Mouse (Mus musculus): Measurements from ENCODE around the gene Sipa1l1.

DNA sequence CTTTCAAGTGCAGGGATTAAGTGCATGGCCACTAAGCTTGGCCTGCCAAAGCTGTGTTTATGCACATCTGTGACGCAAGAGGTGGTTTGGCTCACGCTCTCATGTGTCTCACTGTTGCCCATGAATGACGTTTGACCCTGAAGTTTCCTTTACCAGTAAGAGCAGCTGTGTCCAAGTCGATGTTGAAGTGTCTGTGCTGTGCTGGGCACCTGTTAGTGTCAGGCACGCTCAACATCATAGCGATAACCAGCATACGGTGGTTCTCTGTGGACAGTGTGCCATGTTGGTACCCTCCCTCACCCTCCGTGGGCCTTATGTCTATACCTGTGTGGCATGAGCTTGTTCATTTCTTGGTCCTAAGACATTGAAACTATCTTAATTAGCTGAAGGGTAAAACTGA lies 249.9 kb downstream of the Sipa1l1 start:
- TF ChIP-seq CTCF (IDR thresholded peaks at IDR 0.05; ENCODE audit: control insufficient read depth, insufficient read depth, insufficient read length) = no peak
- TF ChIP-seq MAX (IDR thresholded peaks at IDR 0.05) = no peak
- TF ChIP-seq FOSL1 (IDR thresholded peaks at IDR 0.05; ENCODE audit: insufficient read depth, low read length, poor library complexity, severe bottlenecking) = no peak
- TF ChIP-seq USF1 (IDR thresholded peaks at IDR 0.05; ENCODE audit: low read depth) = no peak
- TF ChIP-seq MYOD1 (IDR thresholded peaks at IDR 0.05; ENCODE audit: control insufficient read depth, insufficient read length, low read depth) = no peak
- TF ChIP-seq MYOG (IDR thresholded peaks at IDR 0.05; ENCODE audit: control insufficient read depth, extremely low read depth, insufficient read length) = no peak
